Mouse (Mus musculus) lung, postnatal 25 days (tissue): ENCODE measurements around the gene Akap2.
A peak's percentile ranks its signal among the peaks of the same experiment; 100 is the strongest.

Experiments used
- DNase-seq: peaks from one replicate; pipeline ENCODE4 v3.0.0; 2022; ENCODE audit warnings: low spot score

Gene Akap2

DNA sequence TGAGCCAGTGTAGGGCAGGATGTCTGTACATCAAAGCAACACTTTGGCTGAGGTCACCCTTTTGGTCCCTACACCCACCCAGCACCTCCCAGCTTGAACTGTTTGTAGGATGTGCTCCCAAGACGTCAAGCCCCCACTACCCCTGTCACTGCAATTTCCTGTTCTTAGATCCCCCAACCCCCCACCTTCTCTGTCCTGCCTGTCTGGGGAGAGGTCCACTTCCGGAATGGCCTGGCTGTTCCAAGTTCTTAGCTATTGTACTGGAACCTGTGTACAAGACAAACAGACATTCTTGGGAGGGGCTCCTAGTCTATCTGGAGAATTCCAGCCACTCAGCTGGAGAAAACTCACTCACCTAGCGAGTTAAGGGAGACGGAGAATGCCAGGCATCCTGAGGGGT lies 116.7 kb downstream of the Akap2 start:
- DNase-seq = peak; percentile 84

DNA sequence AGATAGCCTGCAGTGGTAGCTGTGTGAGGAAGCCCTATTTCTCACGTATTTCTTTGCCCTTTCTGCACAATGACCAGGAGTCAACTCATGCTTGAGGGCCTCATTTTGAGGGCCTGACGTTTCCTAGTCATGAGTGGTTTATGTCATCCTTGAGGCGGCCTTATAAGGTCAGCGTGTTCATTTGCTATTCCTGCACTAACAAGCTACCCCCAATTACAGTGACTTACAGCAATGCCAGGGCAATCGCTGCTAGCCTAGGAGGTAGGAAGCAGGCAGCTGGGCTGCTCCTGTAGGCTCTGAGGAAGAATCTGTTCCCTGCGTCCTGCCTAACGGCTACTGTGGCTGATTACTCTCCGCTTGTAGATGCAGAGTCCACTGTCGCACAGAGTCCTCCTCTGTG lies 119.6 kb downstream of the Akap2 start:
- no peak for DNase-seq

DNA sequence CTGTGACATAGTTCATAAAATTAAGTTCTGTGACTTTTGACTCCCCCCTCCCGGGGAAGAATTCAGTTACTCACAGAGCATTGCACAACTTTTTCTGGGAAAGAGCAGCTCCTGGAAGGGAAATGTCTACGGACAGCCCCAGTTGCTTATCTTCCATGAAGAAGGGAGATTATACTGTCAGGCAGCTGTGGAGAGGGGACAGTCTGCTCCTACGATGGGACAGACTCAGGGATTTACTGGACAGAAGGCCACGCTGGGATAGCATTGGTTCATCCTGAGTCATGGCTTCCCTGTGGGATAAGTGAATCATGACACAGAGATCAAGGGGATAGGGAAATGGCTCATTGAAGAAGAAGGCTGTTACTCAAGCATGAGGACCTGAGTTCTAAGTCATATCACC lies 121.9 kb downstream of the Akap2 start:
- no peak for DNase-seq

DNA sequence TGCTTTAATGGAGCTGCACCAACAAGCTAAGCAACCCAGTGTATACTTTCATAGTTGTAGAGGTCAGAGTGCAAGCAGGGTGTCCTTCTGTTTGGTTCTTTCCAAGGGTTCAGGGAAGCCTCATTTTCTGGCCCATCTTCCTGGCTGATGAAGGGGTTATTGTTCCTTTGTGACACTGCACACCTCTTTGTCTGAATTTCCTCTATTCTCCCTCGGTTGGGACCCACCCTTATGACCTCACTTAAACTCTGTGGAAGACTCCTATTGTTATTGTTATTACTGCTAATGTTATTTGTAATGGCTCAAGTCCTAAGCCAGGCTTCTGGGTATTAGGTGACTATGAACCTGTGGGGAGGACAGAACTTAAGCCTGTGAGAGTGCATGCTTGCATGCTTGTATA lies 124.5 kb downstream of the Akap2 start:
- no peak for DNase-seq

DNA sequence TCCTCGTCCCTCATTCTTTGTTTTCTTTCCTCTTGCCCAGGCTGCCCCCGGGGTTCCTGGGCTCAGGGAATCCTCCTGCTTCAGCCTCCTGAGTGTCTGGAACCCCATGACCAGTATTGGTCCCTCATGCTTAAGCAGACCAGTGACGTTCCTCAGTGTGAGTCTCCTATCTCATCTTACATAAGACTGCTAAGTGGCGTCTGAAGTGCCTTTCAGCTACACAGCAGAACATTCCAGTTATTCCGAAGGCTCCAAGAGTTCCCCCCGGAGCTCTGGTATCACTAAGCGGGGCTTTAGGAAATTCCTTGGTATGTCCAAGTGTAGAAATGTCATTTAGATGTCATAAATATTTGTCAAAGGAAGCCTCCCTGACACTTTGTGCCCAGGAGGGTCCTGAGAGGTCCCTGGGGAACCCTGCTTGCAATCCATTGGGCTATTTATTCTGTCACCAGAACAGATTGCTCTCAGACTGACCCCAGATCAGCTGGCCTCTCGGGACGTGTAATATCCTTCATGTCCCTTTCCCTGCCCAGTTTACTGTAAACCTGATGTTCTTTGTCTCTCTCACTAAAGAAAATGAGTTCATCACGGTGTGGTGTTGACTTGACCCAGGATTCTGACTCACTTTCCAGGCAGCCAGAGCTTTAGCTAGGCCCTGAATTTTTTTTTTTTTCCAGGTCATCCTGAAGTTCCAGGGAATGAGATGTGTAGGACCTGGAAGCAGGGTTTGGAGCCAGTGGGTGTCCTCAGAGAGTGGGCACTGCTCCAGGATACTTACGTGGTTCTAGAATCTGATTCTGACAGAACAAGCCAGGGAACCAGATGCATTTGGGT lies 125.2 kb downstream of the Akap2 start:
- peak; percentile 63 for DNase-seq

DNA sequence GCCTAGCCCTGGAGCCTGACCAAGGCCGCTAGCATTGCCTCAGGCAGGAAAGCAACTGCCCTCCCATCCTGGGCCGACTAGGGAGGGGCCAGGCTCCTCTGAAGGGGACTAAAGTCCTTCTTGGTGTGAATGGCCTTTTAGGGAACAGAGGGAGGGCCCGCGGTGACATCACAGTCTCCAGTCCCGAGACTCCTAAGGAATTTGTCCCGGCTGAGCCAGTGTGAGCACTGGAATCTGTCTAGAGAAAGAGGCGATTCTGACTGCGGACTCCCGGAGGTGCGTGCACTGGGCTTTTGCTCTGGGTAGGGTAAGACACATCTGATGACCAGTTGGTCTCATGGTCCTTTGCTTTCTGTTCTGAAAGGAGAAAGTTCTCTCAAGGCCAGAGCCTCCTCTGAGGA lies 127.6 kb downstream of the Akap2 start:
- DNase-seq = peak; percentile 95

DNA sequence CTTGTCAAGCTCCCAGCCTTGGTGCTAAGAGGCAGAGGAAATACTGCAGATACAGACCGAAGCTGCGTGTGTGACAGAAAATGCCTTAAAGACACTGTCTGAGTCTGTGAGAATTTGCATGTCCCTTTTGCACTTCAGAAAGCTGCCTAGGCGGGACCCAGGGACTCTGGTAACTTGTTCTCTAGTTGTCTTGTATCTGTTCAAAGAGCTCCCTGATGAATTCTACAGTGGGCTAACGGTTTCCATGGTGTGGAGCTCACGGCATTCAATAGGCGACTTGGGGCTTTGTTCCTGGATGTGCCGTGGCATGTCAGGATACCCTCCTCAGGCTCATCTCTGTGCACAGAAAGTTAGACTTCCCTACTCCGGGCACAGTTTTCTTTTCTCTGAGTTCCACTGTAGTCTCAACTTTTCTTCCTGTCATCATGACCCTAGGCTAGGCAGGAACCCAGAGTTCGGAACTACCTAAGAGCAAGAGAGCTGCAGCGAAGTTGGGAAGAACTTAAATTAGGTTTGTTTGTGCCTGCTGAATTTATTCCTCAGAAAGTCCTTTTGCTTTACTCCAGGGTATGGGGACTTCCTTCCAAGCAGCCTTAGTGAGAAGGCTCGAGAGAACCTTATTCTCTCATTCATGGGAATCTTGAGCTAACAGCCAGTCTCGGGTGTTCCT lies 128.2 kb downstream of the Akap2 start:
- DNase-seq = no peak

DNA sequence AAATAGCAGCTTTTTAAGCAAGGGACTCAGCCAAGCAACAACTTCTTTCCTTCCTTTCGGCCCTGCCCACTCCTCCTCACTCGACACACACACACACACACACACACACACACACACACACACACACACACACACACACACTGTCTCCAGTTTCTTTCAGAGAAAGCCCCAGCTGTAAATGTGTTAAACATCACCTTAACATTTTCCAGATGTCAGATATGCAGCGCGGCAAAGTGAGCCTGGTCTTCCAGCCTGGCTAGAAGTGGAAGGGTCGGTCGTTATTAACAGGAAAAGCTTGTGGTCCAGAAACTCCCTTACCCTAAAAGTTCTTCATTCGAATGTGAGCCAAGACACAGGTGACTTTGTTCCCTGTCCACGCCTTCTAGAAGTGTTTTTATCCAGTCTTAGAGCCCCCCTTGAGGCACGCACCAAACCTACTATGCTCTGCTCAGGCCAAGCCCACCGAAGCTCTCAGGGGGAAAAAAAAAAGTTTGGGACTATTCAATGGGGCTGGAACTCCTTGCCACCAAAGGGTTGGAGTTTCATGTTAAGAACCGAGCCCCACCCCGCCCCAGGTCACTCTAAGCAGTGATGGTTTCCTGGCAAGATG lies 129.0 kb downstream of the Akap2 start:
- no peak for DNase-seq

DNA sequence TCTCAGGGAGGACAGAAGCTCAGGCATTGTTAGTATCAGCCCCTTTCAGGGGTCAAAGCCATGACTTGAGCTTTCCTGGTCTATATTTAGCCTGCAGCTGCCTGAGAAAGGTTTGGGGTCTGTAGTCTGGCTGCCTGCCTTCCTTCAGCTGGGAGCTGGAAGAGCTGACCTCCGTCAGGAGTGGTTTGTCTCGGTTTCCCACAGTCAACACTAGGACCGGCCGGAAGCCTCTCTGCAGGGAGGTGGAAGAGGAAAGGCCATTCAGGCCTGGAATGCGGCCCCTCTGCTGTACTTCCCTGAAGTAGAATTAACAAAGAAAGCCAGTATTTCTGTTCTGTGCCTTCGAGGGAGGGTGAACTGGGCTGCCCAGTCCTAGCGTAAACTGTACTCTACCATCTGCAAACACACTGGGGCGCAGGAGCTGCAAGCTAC lies 129.6 kb downstream of the Akap2 start:
- no peak for DNase-seq

DNA sequence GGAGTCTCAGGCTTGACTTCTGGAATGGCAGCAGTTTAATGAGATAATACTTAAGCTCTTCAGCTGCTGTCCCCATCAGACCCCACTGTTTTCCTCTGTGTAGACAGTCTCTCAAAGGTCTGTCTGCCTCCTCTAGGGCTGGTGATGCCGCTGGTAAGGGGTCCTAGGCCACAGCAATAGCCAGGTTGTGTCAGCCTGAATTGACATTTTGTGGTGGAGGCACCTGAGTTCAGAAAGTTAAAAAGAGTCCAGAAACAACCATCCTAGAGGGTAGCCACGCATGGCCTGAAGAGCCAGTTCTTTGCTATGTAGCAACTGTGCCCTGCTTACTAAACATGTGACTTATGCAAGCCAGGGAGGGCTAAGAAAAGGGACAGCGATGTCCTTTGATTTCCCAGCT lies 130.2 kb downstream of the Akap2 start:
- no peak for DNase-seq

DNA sequence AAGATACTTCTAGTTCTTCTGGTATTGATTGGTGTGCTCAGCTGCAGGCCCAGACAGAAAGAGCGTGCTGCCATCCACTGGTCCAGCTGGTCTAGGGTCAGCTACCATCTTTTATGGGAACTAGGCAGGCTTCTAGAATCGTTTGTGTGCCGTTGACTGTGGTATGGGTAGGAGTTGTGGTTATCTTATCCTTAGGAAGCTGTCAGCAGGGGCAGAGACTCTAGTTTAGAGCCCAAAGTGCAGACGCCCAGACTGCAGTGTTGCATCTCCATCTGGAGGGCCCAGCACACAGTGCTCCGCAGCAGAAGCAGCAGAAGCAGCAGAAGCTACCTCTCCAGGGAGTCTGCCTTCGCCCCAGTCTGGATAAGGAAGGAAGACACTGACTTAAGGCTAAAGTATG lies 132.0 kb downstream of the Akap2 start:
- no peak for DNase-seq

DNA sequence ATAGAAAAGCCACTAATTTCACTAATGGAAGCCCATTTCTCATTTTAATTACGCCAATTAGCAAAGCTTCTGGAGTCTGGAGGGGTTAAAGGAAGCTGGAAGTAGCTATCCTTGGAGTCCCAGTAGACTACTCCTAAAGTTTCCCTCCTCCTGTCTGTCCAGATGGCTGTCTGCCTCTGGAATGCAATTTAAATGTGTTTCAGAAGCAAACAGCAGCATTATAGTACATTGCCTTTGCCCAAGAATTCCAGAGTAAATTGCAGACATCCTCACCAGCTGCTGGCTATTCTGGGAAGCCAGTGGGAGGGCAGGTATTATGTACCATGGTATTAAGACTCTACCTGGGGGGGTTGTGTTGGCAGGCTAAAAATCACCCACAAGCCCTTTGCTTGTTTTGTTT lies 134.3 kb downstream of the Akap2 start:
- DNase-seq = no peak

DNA sequence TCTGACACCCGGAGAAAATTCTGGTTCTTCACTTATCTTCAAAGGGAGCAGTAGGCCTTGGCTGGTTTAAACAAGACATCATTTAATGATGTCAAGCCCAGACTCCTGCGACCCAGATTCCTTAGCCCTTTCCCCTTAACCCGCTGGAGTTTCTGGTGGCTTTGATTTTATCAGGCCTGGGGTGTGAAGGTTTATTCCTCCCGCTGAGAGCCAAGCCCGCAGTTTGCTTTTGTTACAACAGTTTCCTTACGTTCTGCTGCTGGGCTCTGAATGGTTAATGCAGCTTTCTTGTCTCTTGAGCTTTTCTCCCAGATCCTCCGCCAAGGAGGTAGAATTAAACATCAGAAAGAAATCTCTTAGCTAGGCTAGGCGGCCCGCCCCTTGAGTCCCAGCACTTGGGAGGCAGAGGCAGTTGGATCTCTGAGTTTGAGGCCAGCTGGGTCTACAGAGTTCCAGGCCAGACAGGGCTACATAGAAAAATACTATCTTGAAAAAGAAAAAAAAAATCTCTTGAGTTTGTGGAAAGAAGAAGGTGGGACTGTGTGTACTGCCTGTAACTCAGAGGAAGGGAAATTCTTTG lies 135.1 kb downstream of the Akap2 start:
- DNase-seq = no peak

DNA sequence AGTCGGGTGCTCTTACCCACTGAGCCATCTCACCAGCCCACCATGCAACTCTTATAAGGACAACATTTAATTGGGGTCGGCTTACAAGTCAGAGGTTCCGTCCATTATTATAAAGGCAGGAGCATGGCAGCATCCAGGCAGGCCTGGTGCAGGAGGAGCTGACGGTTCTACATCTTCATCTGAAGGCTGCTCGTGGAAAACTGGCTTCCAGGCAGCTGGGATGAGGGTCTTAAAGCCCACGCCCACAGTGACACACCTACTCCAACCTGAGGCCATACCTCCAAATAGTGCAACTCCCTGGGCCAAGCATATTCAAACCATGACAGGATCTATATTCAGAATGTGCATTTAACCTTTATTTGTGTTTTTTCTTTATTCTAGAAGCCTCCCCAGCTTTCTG lies 136.7 kb downstream of the Akap2 start:
- DNase-seq = no peak

DNA sequence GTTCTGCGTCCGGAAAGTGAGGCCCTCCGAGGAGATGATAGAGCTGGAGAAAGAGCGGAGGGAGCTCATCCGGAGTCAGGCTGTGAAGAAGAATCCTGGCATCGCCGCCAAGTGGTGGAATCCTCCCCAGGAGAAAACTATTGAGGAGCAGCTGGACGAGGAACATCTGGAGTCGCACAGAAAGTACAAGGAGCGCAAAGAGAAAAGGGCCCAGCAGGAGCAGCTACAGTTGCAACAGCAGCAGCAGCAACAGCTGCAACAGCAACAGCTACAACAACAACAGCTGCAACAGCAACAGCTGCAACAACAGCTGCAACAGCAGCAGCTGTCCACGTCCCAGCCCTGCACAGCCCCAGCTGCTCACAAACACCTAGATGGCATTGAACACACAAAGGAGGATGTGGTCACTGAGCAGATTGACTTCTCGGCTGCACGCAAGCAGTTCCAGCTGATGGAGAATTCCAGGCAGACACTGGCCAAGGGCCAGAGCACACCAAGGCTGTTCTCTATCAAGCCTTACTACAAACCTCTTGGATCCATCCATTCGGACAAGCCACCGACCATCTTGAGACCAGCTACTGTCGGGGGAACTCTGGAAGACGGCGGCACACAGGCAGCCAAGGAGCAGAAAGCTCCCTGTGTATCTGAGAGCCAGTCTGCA lies 138.0 kb downstream of the Akap2 start:
- peak; percentile 58 for DNase-seq

DNA sequence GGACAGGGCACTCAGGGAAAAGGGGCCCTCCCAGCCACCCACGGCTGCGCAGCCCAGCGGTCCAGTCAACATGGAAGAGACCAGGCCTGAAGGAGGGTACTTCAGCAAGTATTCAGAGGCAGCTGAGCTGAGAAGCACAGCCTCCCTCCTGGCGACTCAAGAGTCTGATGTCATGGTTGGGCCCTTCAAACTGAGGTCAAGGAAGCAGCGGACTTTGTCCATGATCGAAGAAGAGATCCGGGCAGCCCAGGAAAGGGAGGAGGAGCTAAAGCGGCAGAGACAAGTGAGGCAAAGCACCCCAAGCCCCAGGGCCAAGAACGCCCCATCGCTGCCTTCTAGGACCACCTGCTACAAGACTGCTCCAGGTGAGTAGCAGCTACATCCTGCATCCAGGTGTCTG lies 139.2 kb downstream of the Akap2 start:
- no peak for DNase-seq

DNA sequence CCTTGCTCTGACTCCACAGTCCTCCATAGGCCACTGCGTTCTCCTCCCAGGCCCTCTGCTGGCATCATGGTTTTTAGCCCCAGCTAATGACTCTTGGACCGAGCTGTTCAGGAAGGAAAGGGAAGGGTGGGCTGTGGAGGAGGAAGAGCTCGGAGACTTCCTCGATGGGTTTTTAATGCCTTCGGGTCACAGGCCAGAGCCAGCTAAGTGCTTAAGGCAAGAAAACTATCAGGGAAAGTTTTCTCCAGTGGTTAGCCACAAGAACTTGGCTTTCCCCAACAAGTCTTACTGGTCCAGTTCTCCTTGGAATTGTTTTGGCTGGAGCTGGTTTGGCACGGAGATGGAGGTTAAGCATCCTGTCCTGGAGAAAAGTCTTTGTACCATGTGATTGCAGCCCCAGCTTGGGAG lies 142.8 kb downstream of the Akap2 start:
- peak; percentile 59 for DNase-seq

DNA sequence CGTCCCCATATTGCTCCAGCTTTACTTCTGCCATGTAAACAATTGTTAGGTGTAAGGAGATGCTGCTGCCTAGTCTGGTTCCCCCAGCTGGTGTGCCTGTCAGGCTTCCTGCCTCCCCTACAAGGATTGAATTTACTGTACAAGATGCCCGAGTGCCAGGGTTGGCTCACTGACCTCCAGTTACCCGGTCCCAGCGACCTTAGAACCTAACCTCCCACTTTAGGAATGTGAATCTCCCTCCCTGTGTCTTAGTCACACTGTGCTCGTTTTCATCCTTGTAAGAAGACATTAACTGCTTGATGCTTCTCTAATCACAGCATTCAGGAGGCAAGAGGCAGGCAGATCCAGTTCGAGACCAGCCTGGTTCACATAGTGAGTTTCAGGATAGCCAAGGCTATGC lies 143.7 kb downstream of the Akap2 start:
- no peak for DNase-seq

DNA sequence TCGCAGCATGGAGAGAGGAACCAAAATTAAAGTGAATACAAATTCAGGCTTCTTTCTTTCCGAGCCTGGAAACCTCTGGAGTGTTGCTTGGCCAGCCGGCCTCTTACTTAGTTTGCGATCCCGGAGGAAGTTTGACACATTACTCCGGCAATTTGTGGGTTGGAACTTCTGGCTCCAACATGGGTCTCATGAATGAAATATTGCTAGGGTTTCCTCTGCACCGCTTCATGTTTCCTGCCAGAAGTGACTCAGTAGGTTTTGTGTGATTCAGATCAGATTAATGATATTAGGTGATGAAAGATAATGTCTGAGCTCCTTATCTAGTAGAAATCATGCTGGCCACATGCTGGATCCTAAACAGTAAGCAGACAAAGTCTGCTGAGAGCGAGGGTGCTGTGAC lies 144.4 kb downstream of the Akap2 start:
- DNase-seq = no peak

DNA sequence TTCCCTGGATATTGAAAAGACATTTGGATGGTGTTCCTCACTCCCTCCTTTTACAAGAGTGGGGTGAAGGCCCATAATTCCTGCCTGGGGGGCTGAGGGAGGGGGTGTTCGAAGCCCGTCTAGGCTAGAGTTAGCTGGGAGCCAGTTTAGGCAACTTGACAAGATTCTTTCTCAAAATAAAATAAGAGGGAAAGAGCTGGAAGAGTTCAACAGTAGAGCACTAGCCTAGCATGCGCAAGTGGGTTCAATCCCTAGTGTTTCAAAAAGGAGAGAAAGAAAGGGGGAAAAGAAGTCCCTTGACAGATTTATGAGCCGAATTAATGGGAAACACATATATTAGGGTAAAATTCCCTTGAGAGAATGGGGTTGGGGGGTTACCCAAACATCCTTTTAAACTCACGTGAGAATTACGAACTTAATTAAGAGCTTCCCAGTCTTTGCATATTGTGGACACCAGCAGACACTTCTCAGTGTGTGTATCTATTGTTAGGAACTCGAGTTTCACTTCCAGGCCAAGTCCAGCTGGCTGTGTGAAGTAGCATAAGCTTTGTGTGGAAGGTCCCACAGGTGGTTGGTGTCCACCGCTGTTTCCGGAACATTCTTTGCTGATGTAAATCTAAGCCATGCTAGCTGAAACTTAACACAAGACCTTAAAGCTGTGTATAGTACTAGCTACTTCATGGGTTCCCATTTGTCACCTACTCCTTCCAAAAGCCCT lies 145.0 kb downstream of the Akap2 start:
- no peak for DNase-seq

DNA sequence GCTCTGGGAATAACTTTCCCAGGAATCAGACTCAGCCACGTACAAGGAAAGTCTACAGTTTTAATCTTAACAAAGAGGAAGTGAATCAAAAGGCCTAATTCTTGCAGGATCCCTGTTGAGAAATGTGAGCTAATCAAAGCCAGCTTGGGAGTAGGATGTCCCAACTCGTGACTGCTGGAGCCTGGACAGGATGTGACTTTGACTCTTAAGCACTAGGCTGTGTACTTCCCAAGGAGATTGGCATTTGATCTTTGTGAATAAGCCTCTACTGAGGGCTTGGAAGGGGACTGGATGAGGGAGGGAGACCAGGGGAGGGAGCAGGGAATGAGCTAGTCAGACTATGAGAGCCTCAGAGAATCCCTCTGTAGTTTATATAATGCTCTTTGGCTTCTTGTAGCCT lies 148.6 kb downstream of the Akap2 start:
- peak; percentile 68 for DNase-seq

DNA sequence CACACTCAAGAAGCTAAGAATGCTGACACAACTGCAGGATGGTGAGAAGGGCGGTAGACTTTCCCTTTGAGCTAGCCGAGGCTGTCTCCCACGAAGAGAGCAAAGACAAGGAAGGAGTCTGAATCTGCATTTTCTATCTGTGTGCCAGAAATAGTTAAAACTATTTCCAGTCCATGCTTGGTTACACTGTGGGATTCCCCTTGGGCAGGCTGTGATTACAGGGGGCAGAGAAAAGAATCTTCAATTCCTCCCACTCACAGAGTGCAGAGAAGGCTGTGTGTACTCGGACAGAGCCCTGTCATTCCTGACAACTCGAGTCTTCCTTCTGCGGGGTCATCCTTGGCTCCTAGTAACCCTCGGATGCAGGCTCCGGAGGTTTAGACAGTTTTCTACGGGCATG lies 149.5 kb downstream of the Akap2 start:
- DNase-seq = no peak
